Mouse (Mus musculus) stomach, postnatal 0 days (tissue): ENCODE data around the gene Prkcq.

Experiments used
- CTCF ChIP-seq: IDR thresholded peaks from 2 replicates; pipeline ENCODE4 v1.5.1; 2016; ENCODE audit warnings: antibody characterized with exemption, low read depth, mild to moderate bottlenecking, moderate library complexity
- EP300 ChIP-seq: optimal IDR thresholded peaks from 2 replicates; pipeline ENCODE3; 2016; ENCODE audit warnings: antibody characterized with exemption

DNA sequence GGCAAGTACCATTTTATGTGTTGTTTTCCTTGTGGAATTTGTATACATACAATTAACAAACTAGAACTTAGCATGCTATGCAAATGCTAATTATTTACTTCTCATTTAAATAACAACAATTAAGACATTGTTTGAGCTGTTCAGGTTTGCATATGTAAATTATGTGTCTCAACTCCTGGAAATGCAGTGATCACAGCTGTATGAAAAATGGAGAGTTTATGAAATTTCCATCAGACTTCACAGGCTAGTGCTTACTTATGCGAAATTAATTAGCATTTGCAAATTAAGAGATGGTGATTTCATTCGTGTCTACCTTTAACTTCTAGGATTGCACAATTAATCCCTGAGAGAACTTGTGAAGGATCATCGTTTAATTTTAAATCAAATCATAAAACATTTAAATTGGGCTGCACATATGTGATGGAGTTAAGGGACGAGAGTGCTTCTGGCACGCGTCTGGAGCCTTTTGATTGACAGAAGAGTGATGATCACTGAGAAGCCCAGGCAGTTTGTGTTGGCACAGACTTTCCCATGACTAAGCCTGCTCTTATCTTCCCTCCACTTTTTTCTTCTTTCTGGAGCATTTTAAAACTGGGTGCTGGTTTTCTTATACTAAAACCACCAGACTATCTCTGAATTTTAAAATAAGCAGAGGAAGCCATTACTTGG is 20.1 kb upstream of the Prkcq start:
- TF ChIP-seq CTCF: no peak
- no peak for TF ChIP-seq EP300
